Mouse (Mus musculus) limb, embryonic 13.5 days (tissue): Measurements from ENCODE around the gene Bcat2. TPM values are rescaled to one million over a fixed set of nuclear protein-coding genes. Genes with fewer than 3 reads are reported as not detected.

Experiments
- ATAC-seq: fragments of 200-750 bp; cut with Nextera tagmentation; 2 replicates; pipeline ENCODE4 v1.8.0; 2017; ENCODE audit warnings: low read depth, moderate number of reproducible peaks, moderate TSS enrichment; ENCODE audit not compliant: low FRiP score
- H3K27ac ChIP-seq: fragments of 300-500 bp; sonication (generic); 2 replicates; pipeline ENCODE4 v1.5.1; 2015; ENCODE audit warnings: inconsistent platforms, mild to moderate bottlenecking, moderate library complexity
- H3K27me3 ChIP-seq: fragments of 300-500 bp; sonication (generic); 2 replicates; pipeline ENCODE4 v1.6.1; 2015; ENCODE audit warnings: mild to moderate bottlenecking, inconsistent platforms
- H3K36me3 ChIP-seq: fragments of 300-500 bp; sonication (generic); 2 replicates; pipeline ENCODE4 v1.6.1; 2015; ENCODE audit warnings: inconsistent platforms, mild to moderate bottlenecking, moderate library complexity
- H3K4me1 ChIP-seq: fragments of 300-500 bp; sonication (generic); 2 replicates; pipeline ENCODE4 v1.6.1; 2015; ENCODE audit warnings: inconsistent platforms
- H3K4me2 ChIP-seq: fragments of 300-500 bp; sonication (generic); replicated peaks from 2 replicates; pipeline ENCODE4 v1.6.1; 2015; ENCODE audit warnings: inconsistent platforms, mild to moderate bottlenecking, moderate library complexity
- H3K4me3 ChIP-seq: fragments of 300-500 bp; sonication (generic); 2 replicates; pipeline ENCODE4 v1.5.1; 2015; ENCODE audit warnings: moderate library complexity, mild to moderate bottlenecking, inconsistent platforms
- H3K9ac ChIP-seq: fragments of 300-500 bp; sonication (generic); 2 replicates; pipeline ENCODE4 v1.6.1; 2015; ENCODE audit warnings: mild to moderate bottlenecking, inconsistent platforms
- H3K9me3 ChIP-seq: fragments of 300-500 bp; sonication (generic); 2 replicates; pipeline ENCODE4 v1.6.1; 2016; ENCODE audit warnings: inconsistent platforms
- WGBS: fragments of 180-500 bp; shearing (Covaris S2); methylation state at CpG from one replicate; pipeline ENCODE4 v1.1.7; 2015; 5-methylcytosine and 5-hydroxymethylcytosine counted together
- polyA plus RNA-seq: library from polyadenylated mRNA; unstranded; fragments of >200 nt; fragmentation: Nextera tagmentation; extraction: Ambion mirVana; gene quantifications from 2 replicates; pipeline ENCODE4 v1.2.1, GENCODE M21; 2015

The Bcat2 gene
- polyA plus RNA-seq, 1 experiment from 2014 or later = 59.5 TPM

DNA sequence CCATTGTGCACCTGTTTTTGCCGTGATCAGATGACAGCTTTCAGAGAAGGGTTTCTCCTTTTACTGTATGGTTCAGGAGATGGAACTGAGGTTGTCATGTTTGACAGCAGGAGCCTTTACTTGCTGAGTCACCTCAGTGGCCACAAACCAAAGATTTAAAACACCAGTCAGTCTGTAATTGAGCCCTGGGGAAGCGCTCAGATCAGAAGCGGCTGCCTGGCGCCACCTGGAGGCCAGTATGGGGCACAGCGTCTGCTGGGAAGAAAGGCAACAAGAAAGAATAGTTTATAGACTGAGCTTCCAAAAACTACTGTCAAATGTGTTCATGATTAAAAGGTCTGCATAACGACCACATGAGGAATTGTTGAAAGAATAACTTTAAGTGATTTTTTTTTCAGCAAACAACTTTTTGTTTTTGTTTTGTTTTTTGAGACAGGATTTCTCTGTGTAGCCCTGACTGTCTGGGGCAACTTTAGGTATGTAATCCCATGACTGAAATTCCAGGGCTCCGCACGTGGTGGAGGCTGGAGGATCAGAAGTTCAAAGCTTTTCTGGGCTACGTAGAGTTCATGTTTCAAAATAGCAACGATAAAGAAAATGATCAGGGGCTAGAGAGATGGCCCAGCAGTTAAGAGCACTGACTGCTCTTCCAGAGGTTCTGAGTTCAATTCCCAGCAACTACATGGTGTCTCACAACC is 23.3 kb downstream of the Bcat2 start:
- no peak for ATAC-seq
- H3K4me2 ChIP-seq = no peak overlapping the region
- WGBS = 18% methylated on average over 10 of the region's 10 CpGs

DNA sequence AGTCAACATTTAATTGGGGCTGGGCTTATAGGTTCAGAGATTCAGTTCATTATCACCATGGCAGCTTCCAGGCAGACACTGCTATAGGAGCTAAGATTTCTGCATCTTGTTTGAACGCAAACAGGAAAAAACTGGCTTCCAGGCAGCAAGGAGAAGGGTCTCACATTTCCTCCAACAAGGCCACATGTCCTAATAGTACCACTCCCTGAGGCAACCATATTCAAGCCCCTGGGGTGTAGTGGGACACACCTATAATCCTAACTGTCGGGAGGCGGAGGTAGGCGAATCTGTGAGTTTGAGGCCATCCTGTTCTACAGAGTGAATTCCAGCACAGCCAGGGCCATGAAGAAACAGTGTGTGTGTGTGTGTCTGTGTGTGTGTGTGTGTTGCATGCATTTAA is 25.2 kb downstream of the Bcat2 start:
- H3K4me3 ChIP-seq = no peak overlapping the region
- H3K36me3 ChIP-seq = no peaks in the 10 kb centered on the region
- H3K27ac ChIP-seq = no peak overlapping the region
- 0 out of 2 replicates have a peak overlapping the region, but pooled peaks have one; percentile 2 for H3K9ac ChIP-seq
- no peaks in the 10 kb centered on the region for H3K27me3 ChIP-seq
- H3K4me1 ChIP-seq = peaks cover 11% of the 10 kb centered on the region; the same call in 1 of the 2 replicates
- ATAC-seq = no peak
- 78% methylated on average over 4 of the region's 4 CpGs for WGBS
- no peak overlapping the region for H3K4me2 ChIP-seq
- H3K9me3 ChIP-seq = no peaks in the 10 kb centered on the region

More for the DNA sequence above, 23.3 kb downstream of the Bcat2 start:
- H3K4me3 ChIP-seq = no peak overlapping the region
- no peaks in the 10 kb centered on the region for H3K9me3 ChIP-seq
- peaks cover under 1% of the 10 kb centered on the region; the same call in 1 of the 2 replicates for H3K36me3 ChIP-seq
- H3K27me3 ChIP-seq = no peaks in the 10 kb centered on the region
- H3K4me1 ChIP-seq = 0 out of 2 replicates have a peak, but pooled peaks cover 2% of the 10 kb centered on the region
- no peak overlapping the region for H3K27ac ChIP-seq
- H3K9ac ChIP-seq = no peak overlapping the region

DNA sequence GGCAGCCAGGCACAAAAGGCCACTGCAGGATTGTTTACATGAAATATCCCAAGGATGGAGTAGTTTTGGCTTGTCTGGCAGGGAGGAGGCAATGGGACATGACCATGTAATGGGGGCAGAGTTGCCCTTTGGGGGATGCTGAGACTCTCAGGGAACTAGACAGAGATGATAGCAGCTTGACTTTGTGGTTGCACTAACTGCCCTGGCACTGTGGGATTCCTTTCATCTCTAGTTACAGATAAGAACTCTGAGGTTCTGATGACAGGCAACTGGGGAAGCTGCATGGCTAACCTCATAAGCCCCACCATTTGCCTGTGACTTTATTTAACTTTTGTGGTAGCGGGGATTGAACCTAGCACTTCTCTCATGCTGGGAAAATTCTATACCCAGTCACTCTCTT is 26.2 kb downstream of the Bcat2 start:
- no peak for ATAC-seq
- no peaks in the 10 kb centered on the region for H3K36me3 ChIP-seq
- whole genome bisulfite sequencing = 70% methylated on average over 1 of the region's 1 CpGs

DNA sequence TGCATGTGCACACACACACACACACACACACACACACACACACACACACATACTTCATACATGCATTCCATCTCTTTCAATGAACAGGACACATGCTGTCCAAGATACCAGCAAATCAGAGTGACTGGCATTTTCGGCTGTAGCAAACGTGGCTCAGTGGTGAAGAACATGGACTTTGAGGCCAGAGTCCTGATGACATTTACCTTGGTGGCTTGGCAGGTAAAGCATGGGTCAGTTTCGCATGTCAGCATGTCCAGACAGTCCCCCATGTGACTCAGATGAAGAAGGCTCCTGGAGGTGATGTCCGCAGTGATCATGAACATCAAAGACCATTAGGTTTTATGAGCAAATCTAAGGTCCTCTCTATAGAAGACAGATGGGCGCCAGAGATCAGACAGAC is 27.1 kb downstream of the Bcat2 start:
- Histone ChIP-seq H3K4me2 (no peak overlapping the region), H3K4me3 (no peak overlapping the region), H3K27me3 (no peaks in the 10 kb centered on the region), H3K36me3 (no peaks in the 10 kb centered on the region), H3K9me3 (no peaks in the 10 kb centered on the region), H3K9ac (no peak overlapping the region), H3K4me1 (peaks cover 18% of the 10 kb centered on the region), H3K27ac (no peak overlapping the region)
- 80% methylated on average over 5 of the region's 5 CpGs for WGBS
- no peak for ATAC-seq

More for the DNA sequence above, 26.2 kb downstream of the Bcat2 start:
- H3K9me3 ChIP-seq = no peaks in the 10 kb centered on the region
- no peak overlapping the region for H3K4me3 ChIP-seq
- no peak overlapping the region for H3K27ac ChIP-seq
- no peak overlapping the region for H3K9ac ChIP-seq
- no peak overlapping the region for H3K4me2 ChIP-seq
- H3K27me3 ChIP-seq = no peaks in the 10 kb centered on the region
- peaks cover 11% of the 10 kb centered on the region; the same call in 1 of the 2 replicates for H3K4me1 ChIP-seq

DNA sequence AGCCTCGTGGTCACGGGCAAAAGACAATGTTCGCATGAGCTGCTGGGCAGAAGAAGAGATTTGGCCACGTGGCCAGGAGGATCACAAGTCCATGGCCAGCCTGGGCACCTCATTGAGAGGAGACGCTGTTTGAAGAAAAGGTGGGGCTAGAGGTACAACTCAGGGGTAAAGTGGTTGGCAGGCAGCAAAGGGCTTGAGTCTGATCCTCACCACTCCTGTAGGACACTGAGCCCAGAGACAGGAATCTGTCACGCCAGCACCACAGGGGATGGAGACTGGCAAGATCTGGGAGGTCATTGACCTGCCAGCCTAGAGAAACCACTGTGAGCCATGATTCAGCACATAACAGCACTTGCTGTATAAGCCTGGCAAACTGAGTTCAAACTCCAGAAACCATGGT is 27.6 kb downstream of the Bcat2 start:
- no peak overlapping the region for H3K4me2 ChIP-seq
- H3K27ac ChIP-seq = no peak overlapping the region
- no peak overlapping the region for H3K4me3 ChIP-seq
- no peak overlapping the region for H3K9ac ChIP-seq
- H3K27me3 ChIP-seq = no peaks in the 10 kb centered on the region
- WGBS = 87% methylated on average over 6 of the region's 6 CpGs
- no peak for ATAC-seq
- no peaks in the 10 kb centered on the region for H3K36me3 ChIP-seq
- H3K4me1 ChIP-seq = peaks cover 20% of the 10 kb centered on the region
- no peaks in the 10 kb centered on the region for H3K9me3 ChIP-seq

DNA sequence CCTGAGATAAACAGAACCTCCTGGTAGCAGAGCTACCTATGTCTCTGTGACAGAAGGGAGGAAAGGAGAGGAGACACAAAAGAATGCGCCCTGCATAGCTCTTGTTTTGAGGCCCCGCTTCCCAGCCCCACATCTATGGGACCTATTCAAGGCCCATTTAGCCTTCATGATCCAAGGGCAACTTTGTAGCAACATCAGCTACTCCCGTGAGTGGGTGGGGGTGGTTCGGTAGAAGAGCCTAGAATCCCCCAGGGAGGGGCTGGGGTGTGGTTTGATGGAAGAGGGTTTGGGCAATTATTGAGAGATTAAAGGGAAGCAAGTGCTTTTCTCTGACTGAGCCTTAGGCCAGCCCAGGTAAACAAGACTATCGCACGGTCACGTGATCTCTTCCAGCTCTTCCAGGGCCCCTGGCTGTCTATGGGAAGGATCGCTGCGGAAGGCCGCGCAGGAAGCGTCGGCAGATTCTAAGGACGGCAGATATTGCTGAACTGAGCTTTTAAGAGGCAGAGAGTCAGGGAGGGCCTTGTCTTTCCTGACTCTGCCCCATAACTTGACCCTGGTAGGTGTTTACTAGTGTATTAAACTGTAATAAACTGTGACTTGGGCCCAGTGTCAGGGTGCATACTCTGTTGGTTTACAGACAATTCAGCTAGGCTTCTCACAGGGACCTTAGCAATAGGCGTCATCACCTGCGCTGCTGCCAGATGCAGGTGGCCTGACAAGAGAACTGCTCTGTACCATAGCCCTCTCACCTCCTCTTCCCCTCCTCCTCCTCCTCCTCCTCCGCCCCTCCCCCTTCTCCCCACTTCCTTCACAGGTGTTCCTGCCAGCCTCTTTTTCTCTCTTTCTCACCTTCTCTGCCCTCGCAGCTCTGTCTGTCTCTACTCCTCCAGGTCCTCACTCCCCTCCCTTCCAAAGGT is 29.3 kb downstream of the Bcat2 start:
- 45% methylated on average over 18 of the region's 18 CpGs for WGBS
- H3K27me3 ChIP-seq = no peaks in the 10 kb centered on the region
- H3K9ac ChIP-seq = no peak overlapping the region
- H3K4me2 ChIP-seq = no peak overlapping the region
- no peak overlapping the region for H3K4me3 ChIP-seq
- peaks cover 17% of the 10 kb centered on the region for H3K4me1 ChIP-seq
- H3K27ac ChIP-seq = no peak overlapping the region
- H3K36me3 ChIP-seq = no peaks in the 10 kb centered on the region
- ATAC-seq = no peak
- H3K9me3 ChIP-seq = no peaks in the 10 kb centered on the region

DNA sequence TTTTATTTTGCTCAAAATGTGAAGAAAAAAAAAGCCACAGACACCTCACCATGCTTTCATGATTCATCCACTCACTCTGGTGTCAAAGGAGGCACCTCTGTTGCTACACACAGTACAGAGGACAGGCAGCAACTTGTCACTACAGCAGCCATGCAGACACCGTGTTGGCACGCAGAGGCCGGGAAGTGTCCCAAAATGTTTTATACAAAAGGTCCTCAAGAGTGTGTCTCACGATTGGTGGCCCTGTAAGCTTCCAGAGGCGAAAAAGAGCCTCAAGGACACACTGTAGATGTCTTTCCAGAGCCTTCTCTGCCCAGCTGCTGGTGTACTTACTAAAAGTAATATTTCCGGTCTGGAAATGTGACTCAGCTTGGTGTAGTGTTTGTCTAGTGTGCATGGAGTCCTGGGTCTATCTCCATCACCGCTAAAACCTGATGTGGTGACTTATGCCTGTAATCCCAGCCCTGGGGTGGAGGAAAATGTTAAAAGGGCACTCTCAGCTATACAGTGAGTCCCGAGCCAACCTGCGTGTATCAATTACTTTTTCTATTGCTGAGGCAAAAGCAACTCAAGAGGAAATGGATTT is 35.8 kb downstream of the Bcat2 start:
- Histone ChIP-seq H3K27me3 (no peaks in the 10 kb centered on the region), H3K4me2 (no peak overlapping the region), H3K9me3 (no peaks in the 10 kb centered on the region; the same call in 1 of the 2 replicates), H3K4me1 (peaks cover 9% of the 10 kb centered on the region), H3K4me3 (no peak overlapping the region), H3K27ac (no peak overlapping the region), H3K9ac (no peak overlapping the region), H3K36me3 (no peaks in the 10 kb centered on the region)
- WGBS = 78% methylated on average over 9 of the region's 9 CpGs
- no peak for ATAC-seq

DNA sequence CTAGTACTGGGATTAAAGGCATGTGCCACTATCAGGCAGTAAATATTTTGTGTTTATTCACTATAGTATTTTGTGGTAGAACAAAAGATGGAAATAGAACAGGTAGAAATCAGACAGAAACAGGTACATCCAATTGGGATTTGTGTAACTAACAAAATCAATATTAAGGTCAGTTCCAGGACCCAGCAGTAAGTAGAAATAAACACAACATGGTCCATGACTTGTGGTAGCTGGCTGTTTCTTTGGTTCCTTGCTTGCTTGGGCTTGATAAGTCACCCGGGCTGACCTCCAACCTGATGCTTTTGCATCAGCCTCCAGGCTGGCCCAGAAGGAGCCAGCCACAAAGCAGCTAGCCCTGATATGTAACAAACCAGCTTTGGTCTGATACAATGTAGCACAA is 39.6 kb downstream of the Bcat2 start:
- no peak overlapping the region for H3K9ac ChIP-seq

DNA sequence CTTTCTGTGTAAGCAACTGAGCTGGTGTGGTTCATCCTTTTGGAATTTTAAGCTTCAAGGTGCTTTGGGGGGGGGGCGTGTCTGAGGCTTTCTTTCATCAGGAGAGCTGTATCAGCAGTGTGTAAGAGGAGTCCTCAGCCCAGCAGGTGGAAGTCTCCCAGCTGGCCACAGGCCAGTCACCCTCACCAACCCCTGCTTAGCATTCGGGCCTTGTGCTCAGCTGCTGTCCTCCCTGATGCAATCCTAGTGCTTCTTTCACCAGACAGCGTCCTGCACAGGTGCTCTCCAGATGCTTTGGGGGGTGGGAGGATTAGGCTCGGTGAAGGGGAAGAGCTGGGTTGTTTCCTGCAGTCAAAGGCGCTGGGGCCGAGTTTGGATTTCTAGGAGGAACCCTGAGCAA is 46.3 kb downstream of the Bcat2 start:
- Histone ChIP-seq H3K4me2 (0 out of 2 replicates have a peak overlapping the region, but pooled peaks have one; percentile 60), H3K36me3 (no peaks in the 10 kb centered on the region), H3K9ac (no peak overlapping the region), H3K4me1 (peaks cover 26% of the 10 kb centered on the region), H3K27me3 (peaks cover 50% of the 10 kb centered on the region), H3K4me3 (no peak overlapping the region), H3K27ac (no peak overlapping the region; the same call in 1 of the 2 replicates), H3K9me3 (no peaks in the 10 kb centered on the region)
- 9% methylated on average over 6 of the region's 6 CpGs for WGBS
- ATAC-seq = peak; percentile 54

More for the DNA sequence above, 39.6 kb downstream of the Bcat2 start:
- Histone ChIP-seq H3K27ac (no peak overlapping the region), H3K27me3 (no peaks in the 10 kb centered on the region), H3K9me3 (no peaks in the 10 kb centered on the region; the same call in 1 of the 2 replicates), H3K4me3 (no peak overlapping the region), H3K4me2 (no peak overlapping the region), H3K4me1 (no peaks in the 10 kb centered on the region), H3K36me3 (no peaks in the 10 kb centered on the region)
- WGBS = 65% methylated on average over 1 of the region's 1 CpGs
- ATAC-seq = no peak

DNA sequence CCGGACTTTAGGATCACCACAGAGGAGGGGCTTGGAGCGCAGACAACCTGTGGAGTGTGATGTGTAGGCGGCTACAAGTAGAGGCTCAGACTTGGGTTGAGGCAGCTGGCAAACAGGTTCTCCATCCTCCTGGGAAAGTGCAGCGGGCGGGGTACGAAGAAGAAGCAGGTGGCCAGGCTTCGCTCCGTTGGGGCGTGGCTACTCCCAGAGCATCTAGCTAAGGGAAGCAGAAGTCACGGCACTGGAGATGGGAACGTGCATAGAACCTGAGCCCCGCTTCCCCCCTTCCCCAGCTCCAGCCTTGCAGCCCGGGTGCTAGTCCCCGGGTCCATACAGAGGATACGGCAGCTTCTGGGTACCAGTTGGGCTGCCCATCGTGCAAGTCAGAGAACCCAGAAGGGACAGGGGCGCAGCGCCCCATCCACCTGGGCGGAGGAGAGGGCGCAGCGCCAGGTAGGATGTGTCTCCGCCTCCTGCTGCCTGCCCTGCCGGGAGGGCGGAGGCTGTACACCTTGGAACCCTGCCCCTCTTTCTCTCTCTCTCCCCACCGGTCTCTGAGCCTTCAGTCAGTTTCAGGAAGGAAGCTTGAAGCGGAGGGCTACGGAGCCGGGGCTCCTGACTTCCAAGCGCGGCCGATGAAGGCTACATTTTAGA is 47.2 kb downstream of the Bcat2 start, which contains the start of gene Fut1:
Gene Fut1, plus strand, starts transcription at position 248 of the 654 bp plus-strand sequence.
- H3K4me1 ChIP-seq = peaks cover 26% of the 10 kb centered on the region
- H3K27me3 ChIP-seq = peaks cover 50% of the 10 kb centered on the region
- H3K9ac ChIP-seq = peak within 1 kb of the TSS; percentile 58
- H3K4me3 ChIP-seq = peak within 1 kb of the TSS; percentile 31
- peak within 1 kb of the TSS; percentile 60 for H3K4me2 ChIP-seq
- H3K9me3 ChIP-seq = no peaks in the 10 kb centered on the region
- H3K27ac ChIP-seq = no peak within 1 kb of the TSS; the same call in 1 of the 2 replicates
- WGBS = 5% methylated on average over 31 of the region's 31 CpGs
- 0 out of 2 replicates have a peak, but pooled peaks have one; percentile 12 for ATAC-seq
- no peaks in the 10 kb centered on the region for H3K36me3 ChIP-seq

DNA sequence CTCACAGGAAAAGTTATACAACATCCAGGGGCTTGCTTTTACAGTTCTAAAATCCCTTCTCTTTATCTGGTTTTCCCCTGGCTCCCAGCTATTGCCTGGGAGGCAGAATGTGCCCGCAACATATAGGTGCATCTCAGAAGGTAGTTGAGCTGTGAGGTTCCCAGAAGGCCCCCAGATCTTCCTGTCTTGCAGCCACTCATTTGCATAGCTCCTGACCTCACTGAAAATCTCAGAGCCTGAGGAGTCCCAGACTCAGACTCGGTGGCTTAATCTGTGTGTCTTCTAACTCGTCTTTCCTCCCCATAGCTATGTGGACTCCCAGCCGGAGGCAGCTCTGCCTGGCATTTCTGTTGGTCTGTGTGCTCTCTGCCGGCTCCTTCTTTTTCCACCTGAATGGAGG is 48.4 kb downstream of the Bcat2 start:
- H3K9me3 ChIP-seq = no peaks in the 10 kb centered on the region
- H3K27ac ChIP-seq = no peak overlapping the region
- peaks cover 26% of the 10 kb centered on the region for H3K4me1 ChIP-seq
- 83% methylated on average over 5 of the region's 5 CpGs for WGBS
- H3K4me2 ChIP-seq = no peak overlapping the region
- peaks cover 50% of the 10 kb centered on the region for H3K27me3 ChIP-seq
- no peak overlapping the region for H3K9ac ChIP-seq
- no peak for ATAC-seq
- H3K4me3 ChIP-seq = no peak overlapping the region
- no peaks in the 10 kb centered on the region for H3K36me3 ChIP-seq
